Mouse (Mus musculus): ENCODE measurements around the gene Hopx. TPM values are rescaled to one million over a fixed set of nuclear protein-coding genes. Genes with fewer than 3 reads are reported as not detected.
"Not testable (repeated sequence)": the region's sequence is repeated elsewhere in the genome, so short reads cannot be mapped to it uniquely, and the experiment has no call there.

The Hopx gene
- polyA plus RNA-seq, 1 experiment from 2014 or later, result 13.6 TPM

DNA sequence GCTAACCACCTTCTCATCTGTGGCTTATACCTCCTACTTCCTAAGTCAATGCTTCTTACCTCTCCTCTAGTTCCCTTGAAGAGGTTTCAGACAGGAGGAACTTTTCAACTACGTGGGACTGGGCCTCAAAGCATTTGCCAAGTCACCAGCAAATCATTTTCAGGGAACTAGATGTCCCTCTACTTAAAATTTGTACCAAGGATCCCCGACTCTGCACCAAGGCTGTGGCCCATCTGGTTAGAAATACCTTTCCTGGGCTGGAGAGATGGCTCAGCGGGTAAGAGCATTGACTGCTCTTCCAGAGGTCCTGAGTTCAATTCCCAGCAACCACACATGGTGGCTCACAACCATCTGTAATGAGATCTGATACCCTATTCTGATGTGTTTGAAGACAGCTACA is 18.7 kb downstream of the Hopx start:
- not testable (repeated sequence) for H3K4me3 ChIP-seq (ENCODE audit: low read length); H3K36me3 ChIP-seq (ENCODE audit: control insufficient read depth, insufficient read depth, low read length); H3K9me3 ChIP-seq (ENCODE audit: control insufficient read depth, low read length); H3K27me3 ChIP-seq (ENCODE audit: control insufficient read depth, insufficient read depth, low read depth, low read length); ATAC-seq (ENCODE audit: low read depth); H3K27ac ChIP-seq (ENCODE audit: low read length); H3K9ac ChIP-seq (ENCODE audit: low read length); H3K4me2 ChIP-seq (ENCODE audit: low read depth, low read length)
- peaks cover 16% of the 10 kb centered on the region for H3K4me1 ChIP-seq (replicated peaks; ENCODE audit: control insufficient read depth, insufficient read depth, low read length)
- 87% methylated on average over 3 of the region's 3 CpGs for WGBS

DNA sequence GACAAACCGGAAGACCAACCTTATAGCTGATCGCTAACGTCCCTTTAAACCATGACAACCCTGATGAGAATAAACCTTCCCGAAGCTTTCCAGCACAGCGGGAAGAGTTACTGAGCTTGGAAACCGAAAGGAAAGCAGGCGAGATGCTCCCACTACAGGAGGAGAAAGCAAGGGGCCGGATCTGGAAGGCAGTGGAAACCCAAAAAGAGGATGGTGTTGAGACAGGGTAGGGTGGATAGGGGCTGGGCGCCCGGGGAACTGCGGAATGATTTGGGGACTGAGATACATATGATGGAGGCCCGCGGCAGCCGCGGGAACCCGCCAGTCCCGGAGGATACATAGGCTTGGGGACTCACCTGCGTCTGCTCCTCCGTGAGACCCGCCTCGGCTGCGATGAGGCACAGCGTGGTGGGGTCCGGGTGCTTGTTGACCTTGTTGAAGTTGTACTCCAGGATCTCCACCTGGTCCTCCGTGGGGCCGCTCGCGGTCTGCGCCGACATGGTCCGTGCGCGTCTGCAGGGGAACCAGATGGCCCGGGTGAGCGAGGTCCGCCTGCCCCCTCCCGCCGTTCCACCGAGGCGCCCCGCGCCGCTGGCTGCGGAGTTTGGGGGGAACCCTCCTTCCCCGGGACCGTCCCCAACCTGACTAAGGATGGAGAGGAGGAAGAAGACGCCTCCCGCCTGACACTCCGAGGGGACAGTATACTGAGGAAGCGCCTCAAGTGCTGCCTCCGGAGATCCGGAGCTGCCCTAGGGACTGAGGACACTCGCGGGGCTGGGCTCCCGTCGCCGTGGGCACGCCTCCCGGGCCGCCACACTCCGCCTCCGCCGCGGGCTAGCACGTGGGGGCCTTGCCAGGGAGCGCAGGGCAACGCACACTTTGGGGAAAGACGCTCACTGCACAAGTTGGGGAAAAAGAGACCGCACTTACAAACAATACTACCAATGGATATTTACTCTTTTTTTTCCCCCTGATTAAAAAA is 20.1 kb downstream of the Hopx start:
- Histone ChIP-seq H3K4me1 (replicated peaks; ENCODE audit: control insufficient read depth, insufficient read depth, low read length) (peaks cover 13% of the 10 kb centered on the region), H3K27ac (ENCODE audit: low read length) (peak overlapping the region; percentile 69), H3K36me3 (ENCODE audit: control insufficient read depth, insufficient read depth, low read length) (no peaks in the 10 kb centered on the region), H3K4me2 (ENCODE audit: low read depth, low read length) (peak overlapping the region; percentile 92), H3K27me3 (ENCODE audit: control insufficient read depth, insufficient read depth, low read depth, low read length) (no peaks in the 10 kb centered on the region), H3K9me3 (ENCODE audit: control insufficient read depth, low read length) (no peaks in the 10 kb centered on the region), H3K9ac (ENCODE audit: low read length) (peak overlapping the region; percentile 76), H3K4me3 (ENCODE audit: low read length) (peak overlapping the region; percentile 65)
- under 1% methylated on average over 69 of the region's 69 CpGs for WGBS
- peak; percentile 90 for ATAC-seq (ENCODE audit: low read depth)

DNA sequence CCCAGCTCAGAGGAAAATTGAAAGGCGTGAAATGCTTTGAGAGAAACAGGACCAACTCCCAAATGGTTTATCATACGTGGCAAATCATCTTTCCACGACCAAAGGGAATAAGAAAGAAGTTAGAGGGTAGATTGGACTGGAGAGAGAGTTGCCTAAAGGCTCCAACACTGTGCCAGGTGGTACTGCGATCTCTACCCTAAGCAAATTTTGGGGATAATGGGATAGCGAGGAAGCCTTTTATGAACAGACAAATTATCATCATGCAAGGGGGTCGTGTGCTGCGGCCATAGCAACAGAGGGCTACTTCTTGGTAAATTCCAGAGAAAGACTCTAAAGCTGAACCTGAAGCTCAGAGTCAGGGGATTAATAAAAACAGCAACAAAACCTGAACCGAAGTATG is 21.0 kb downstream of the Hopx start:
- 41% methylated on average over 8 of the region's 8 CpGs for WGBS
- no peaks in the 10 kb centered on the region for H3K9me3 ChIP-seq (ENCODE audit: control insufficient read depth, low read length)
- H3K36me3 ChIP-seq (ENCODE audit: control insufficient read depth, insufficient read depth, low read length), result no peaks in the 10 kb centered on the region
- no peaks in the 10 kb centered on the region for H3K27me3 ChIP-seq (ENCODE audit: control insufficient read depth, insufficient read depth, low read depth, low read length)
- peak overlapping the region; percentile 65 for H3K4me3 ChIP-seq (ENCODE audit: low read length)
- ATAC-seq (ENCODE audit: low read depth), result no peak
- peak overlapping the region; percentile 92 for H3K4me2 ChIP-seq (ENCODE audit: low read depth, low read length)
- peak overlapping the region; percentile 76 for H3K9ac ChIP-seq (ENCODE audit: low read length)
- peaks cover 10% of the 10 kb centered on the region; the same call in 1 of the 2 replicates for H3K4me1 ChIP-seq (replicated peaks; ENCODE audit: control insufficient read depth, insufficient read depth, low read length)
- peak overlapping the region; percentile 21; the same call in 1 of the 2 replicates for H3K27ac ChIP-seq (ENCODE audit: low read length)

DNA sequence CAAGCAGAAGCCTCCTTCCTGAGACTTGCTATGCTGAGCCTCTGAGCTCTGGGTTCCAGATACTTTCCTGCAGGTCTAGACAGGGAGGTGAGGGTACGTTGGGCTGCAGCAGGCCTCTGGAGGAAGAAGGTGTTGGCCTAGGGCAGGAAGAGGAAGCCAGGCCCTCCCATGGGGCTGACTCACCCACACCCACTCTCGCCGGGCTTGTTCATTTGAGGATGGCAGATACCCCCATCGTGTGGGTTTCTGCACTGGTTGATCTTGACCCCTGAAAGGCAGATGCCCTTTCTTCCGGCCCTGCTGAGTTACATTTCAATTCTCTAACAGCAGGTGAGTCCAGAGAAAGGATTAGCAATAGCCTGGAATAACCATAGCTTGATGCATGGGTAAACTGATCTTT is 22.4 kb downstream of the Hopx start:
- peak overlapping the region; percentile 22 for H3K4me3 ChIP-seq (ENCODE audit: low read length)
- ATAC-seq (ENCODE audit: low read depth), result no peak
- H3K4me1 ChIP-seq (replicated peaks; ENCODE audit: control insufficient read depth, insufficient read depth, low read length), result peaks cover 8% of the 10 kb centered on the region; the same call in 1 of the 2 replicates
- peaks cover 5% of the 10 kb centered on the region; the same call in 1 of the 2 replicates for H3K36me3 ChIP-seq (ENCODE audit: control insufficient read depth, insufficient read depth, low read length)
- peak overlapping the region; percentile 27 for H3K9ac ChIP-seq (ENCODE audit: low read length)
- 52% methylated on average over 5 of the region's 5 CpGs for WGBS
- H3K4me2 ChIP-seq (ENCODE audit: low read depth, low read length), result peak overlapping the region; percentile 35
- no peaks in the 10 kb centered on the region for H3K27me3 ChIP-seq (ENCODE audit: control insufficient read depth, insufficient read depth, low read depth, low read length)
- peak overlapping the region; percentile 20; the same call in 1 of the 2 replicates for H3K27ac ChIP-seq (ENCODE audit: low read length)
- H3K9me3 ChIP-seq (ENCODE audit: control insufficient read depth, low read length), result no peaks in the 10 kb centered on the region

DNA sequence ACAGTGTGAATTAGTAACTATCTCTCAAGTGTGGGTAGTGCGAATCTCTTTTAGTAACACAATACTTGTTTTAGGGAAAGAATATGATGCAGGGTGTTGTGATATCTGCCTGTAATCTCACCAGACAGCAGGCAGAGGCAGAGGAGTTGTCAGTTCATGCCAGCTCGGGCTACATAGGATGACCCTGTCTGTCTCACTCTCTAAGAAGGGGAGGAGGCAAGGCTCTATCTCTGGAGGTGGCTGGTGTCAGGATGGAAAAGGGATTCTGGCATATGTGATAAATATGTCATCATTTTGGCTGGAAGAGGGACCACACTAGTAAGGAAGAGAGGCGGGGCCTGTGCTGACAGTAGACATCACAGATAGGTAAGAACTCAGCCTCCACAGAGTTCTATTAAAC is 23.0 kb downstream of the Hopx start:
- H3K4me3 ChIP-seq (ENCODE audit: low read length), result no peak overlapping the region
- no peak overlapping the region for H3K27ac ChIP-seq (ENCODE audit: low read length)
- no peaks in the 10 kb centered on the region for H3K9me3 ChIP-seq (ENCODE audit: control insufficient read depth, low read length)
- 63% methylated on average over 3 of the region's 3 CpGs for WGBS
- peak overlapping the region; percentile 35 for H3K4me2 ChIP-seq (ENCODE audit: low read depth, low read length)
- H3K27me3 ChIP-seq (ENCODE audit: control insufficient read depth, insufficient read depth, low read depth, low read length), result no peaks in the 10 kb centered on the region
- H3K9ac ChIP-seq (ENCODE audit: low read length), result no peak overlapping the region
- ATAC-seq (ENCODE audit: low read depth), result no peak
- H3K36me3 ChIP-seq (ENCODE audit: control insufficient read depth, insufficient read depth, low read length), result peaks cover 5% of the 10 kb centered on the region; the same call in 1 of the 2 replicates
- H3K4me1 ChIP-seq (replicated peaks; ENCODE audit: control insufficient read depth, insufficient read depth, low read length), result peaks cover 8% of the 10 kb centered on the region; the same call in 1 of the 2 replicates

DNA sequence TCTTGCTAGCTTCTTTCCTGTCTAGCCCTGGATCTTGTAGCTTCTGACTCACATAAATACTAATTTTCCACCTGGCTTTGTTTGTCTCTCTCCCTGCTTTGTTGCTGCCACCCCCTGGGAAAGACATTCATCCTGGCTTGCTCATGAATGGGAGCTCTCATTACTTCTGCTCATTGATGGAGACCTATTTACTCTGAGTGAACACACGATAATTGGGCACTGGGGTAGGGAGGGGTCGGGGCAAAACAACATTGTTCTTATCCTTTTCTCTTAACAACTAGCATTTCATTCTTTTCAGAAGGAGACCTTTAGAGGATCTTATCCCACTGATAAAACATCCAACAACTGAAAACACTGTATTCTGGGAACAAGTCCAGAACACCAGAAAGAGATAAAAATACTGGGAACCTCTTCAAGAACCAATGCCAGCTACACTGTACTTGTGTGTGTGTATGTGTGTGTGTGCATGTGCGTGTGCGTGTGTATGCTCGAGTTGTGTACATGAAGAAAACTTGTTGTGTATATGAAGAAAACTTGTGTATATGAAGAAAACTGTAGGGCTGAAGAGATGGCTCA is 24.3 kb downstream of the Hopx start:
- H3K27ac ChIP-seq (ENCODE audit: low read length), result no peak overlapping the region
- no peaks in the 10 kb centered on the region for H3K27me3 ChIP-seq (ENCODE audit: control insufficient read depth, insufficient read depth, low read depth, low read length)
- no peak overlapping the region for H3K9ac ChIP-seq (ENCODE audit: low read length)
- no peaks in the 10 kb centered on the region for H3K9me3 ChIP-seq (ENCODE audit: control insufficient read depth, low read length)
- H3K4me1 ChIP-seq (replicated peaks; ENCODE audit: control insufficient read depth, insufficient read depth, low read length), result peaks cover 7% of the 10 kb centered on the region; the same call in 1 of the 2 replicates
- no peak for ATAC-seq (ENCODE audit: low read depth)
- 50% methylated on average over 5 of the region's 5 CpGs for WGBS
- H3K36me3 ChIP-seq (ENCODE audit: control insufficient read depth, insufficient read depth, low read length), result peaks cover 5% of the 10 kb centered on the region; the same call in 1 of the 2 replicates
- no peak overlapping the region for H3K4me3 ChIP-seq (ENCODE audit: low read length)
- no peak overlapping the region for H3K4me2 ChIP-seq (ENCODE audit: low read depth, low read length)

DNA sequence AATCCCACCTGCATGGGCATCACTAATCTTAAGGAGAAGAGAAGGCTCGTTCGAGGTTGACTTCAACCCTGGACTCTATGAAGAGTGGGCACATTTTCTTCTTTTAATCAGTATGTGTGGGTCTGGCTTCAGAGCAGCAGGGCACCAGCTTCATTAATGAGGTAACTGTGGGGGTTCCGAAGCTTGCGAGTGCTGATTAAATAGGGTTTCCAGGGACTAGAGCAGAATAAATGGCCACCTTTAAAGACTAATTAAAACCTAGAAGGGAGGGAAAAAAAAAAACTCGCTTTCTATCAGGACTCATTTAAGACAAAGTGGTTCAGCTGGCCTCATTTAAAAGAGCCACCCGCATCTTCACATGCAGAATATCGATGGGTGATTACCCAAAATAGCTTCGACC is 25.0 kb downstream of the Hopx start:
- H3K27me3 ChIP-seq (ENCODE audit: control insufficient read depth, insufficient read depth, low read depth, low read length), result no peaks in the 10 kb centered on the region
- 84% methylated on average over 8 of the region's 8 CpGs for WGBS
- peaks cover 4% of the 10 kb centered on the region; the same call in 1 of the 2 replicates for H3K4me1 ChIP-seq (replicated peaks; ENCODE audit: control insufficient read depth, insufficient read depth, low read length)
- no peak overlapping the region for H3K27ac ChIP-seq (ENCODE audit: low read length)
- no peaks in the 10 kb centered on the region for H3K9me3 ChIP-seq (ENCODE audit: control insufficient read depth, low read length)
- H3K9ac ChIP-seq (ENCODE audit: low read length), result no peak overlapping the region
- no peak for ATAC-seq (ENCODE audit: low read depth)
- H3K4me2 ChIP-seq (ENCODE audit: low read depth, low read length), result no peak overlapping the region
- no peak overlapping the region for H3K4me3 ChIP-seq (ENCODE audit: low read length)
- peaks cover 5% of the 10 kb centered on the region; the same call in 1 of the 2 replicates for H3K36me3 ChIP-seq (ENCODE audit: control insufficient read depth, insufficient read depth, low read length)

DNA sequence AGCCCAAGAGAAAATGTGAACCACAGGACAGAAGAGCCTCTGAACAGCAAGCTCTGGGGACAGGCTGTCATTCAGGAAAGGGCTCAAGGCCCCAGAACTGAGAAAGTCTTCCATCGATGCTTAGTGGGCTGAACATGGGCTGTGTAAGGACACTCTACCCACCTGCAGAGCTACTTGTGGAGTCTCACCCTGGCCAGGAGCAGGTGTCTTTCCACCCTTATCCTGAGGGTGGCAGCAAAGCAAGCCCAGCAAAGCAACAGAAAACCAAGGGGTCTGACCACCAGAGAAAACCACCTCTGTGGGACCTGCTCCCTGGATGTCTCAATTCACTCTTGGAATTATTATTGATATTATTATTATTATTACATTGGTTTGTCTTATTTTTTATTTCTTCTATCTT is 25.6 kb downstream of the Hopx start:
- no peak for ATAC-seq (ENCODE audit: low read depth)
- no peak overlapping the region for H3K4me3 ChIP-seq (ENCODE audit: low read length)
- no peaks in the 10 kb centered on the region for H3K27me3 ChIP-seq (ENCODE audit: control insufficient read depth, insufficient read depth, low read depth, low read length)
- no peak overlapping the region for H3K27ac ChIP-seq (ENCODE audit: low read length)
- H3K36me3 ChIP-seq (ENCODE audit: control insufficient read depth, insufficient read depth, low read length), result peaks cover 5% of the 10 kb centered on the region; the same call in 1 of the 2 replicates
- peaks cover 4% of the 10 kb centered on the region; the same call in 1 of the 2 replicates for H3K4me1 ChIP-seq (replicated peaks; ENCODE audit: control insufficient read depth, insufficient read depth, low read length)
- H3K9ac ChIP-seq (ENCODE audit: low read length), result no peak overlapping the region
- 58% methylated on average over 1 of the region's 1 CpGs for WGBS
- H3K4me2 ChIP-seq (ENCODE audit: low read depth, low read length), result no peak overlapping the region
- H3K9me3 ChIP-seq (ENCODE audit: control insufficient read depth, low read length), result no peaks in the 10 kb centered on the region

DNA sequence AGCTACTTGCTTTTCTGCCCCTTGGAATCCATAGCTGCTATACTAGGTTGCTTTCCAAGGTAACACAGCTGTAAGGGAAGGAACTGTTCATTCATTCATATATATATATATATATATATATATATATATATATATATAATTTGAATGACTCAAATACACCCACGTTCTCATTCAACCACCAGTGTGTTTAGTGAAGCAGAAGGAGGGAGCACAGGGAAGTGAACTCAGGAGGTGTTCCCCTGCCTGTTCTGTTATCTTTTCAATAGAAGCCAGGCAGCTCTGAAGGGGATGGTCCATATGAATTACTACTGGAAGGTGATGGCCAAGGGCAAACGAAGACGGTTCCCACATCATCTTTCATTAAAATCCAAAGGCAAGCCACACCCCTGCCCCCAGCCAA is 27.8 kb downstream of the Hopx start:
- H3K4me1 ChIP-seq (replicated peaks; ENCODE audit: control insufficient read depth, insufficient read depth, low read length), result no peaks in the 10 kb centered on the region; the same call in 1 of the 2 replicates
- H3K9ac ChIP-seq (ENCODE audit: low read length), result no peak overlapping the region
- no peak overlapping the region for H3K27ac ChIP-seq (ENCODE audit: low read length)
- no peaks in the 10 kb centered on the region for H3K27me3 ChIP-seq (ENCODE audit: control insufficient read depth, insufficient read depth, low read depth, low read length)
- peaks cover 5% of the 10 kb centered on the region; the same call in 1 of the 2 replicates for H3K36me3 ChIP-seq (ENCODE audit: control insufficient read depth, insufficient read depth, low read length)
- no peaks in the 10 kb centered on the region for H3K9me3 ChIP-seq (ENCODE audit: control insufficient read depth, low read length)
- no peak overlapping the region for H3K4me3 ChIP-seq (ENCODE audit: low read length)
- no peak overlapping the region for H3K4me2 ChIP-seq (ENCODE audit: low read depth, low read length)
- ATAC-seq (ENCODE audit: low read depth), result no peak
- 76% methylated on average over 3 of the region's 3 CpGs for WGBS

All from lung, embryonic 16.5 days (tissue).